Comparison of ENCODE assay signal across 26 mouse cellular contexts in the genomic region with DNA sequence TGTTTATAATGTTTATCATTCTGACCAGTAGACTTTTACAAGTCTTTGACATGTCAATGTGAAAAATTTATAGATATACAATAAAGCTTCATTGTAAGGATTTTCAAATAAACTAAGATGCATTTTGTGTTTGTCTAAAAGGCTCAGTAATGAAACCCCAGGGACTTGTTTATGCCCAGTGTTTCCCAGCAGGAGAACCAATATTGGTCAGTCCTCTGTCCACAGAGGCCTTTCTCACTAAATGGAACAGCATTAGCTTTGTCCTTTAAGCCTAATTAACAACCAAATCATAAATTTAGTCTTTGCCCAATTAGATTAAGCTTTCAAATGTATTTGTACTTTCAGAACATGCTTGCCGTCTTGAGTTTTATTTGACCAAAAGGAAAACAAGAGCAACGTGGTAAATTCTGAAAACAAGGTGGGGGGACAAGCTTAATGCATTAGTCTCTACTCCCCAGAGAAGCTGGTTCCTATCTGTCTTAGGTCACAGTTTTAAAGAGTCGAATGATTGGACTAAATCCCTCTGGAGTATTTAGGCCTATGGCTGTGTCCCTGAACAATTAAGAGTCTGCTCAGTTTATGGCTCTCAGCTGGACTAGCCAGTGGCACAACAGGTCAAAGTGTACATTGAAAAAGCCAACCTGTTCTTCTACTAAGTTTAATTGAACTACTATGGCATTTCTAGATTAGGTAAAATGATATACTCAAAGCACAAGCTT.
"Had no signal": no experiment of that assay in that cellular context is flagged by ENCODE, and none has a peak within 500 bp of the region (broad histone marks: within the 10 kb centered on the region; RNA-seq: fewer than 3 reads in every experiment).

No protein-coding gene starts in this region.

- H3K36me3 ChIP-seq: heart, embryonic 13.5 days; heart, embryonic 15.5 days; hindbrain, embryonic 13.5 days; hindbrain, embryonic 15.5 days; intestine, embryonic 15.5 days; limb, embryonic 13.5 days; limb, embryonic 15.5 days; liver, embryonic 12.5 days had no signal

- ATAC-seq: hindbrain, postnatal 0 days; inflammation-experienced regulatory T-cells, adult 6 months; intestine, embryonic 15.5 days; intestine, postnatal 0 days; liver, embryonic 12.5 days had no signal

- H3K4me1 ChIP-seq: heart, embryonic 13.5 days; heart, embryonic 15.5 days; hindbrain, embryonic 15.5 days; intestine, embryonic 15.5 days; limb, embryonic 15.5 days; liver, embryonic 12.5 days had no signal

- H3K9ac ChIP-seq: heart, embryonic 13.5 days; heart, embryonic 15.5 days; hindbrain, embryonic 13.5 days; hindbrain, embryonic 15.5 days; intestine, embryonic 15.5 days; limb, embryonic 13.5 days; limb, embryonic 15.5 days; liver, embryonic 12.5 days; liver, embryonic 14.5 days had no signal

- H3K27me3 ChIP-seq: heart, embryonic 13.5 days; heart, embryonic 15.5 days; hindbrain, embryonic 13.5 days; hindbrain, embryonic 15.5 days; intestine, embryonic 15.5 days; limb, embryonic 13.5 days; limb, embryonic 15.5 days; liver, embryonic 12.5 days had no signal

- H3K27ac ChIP-seq: gastrocnemius, adult 2 months; heart, adult 2 months; heart, embryonic 13.5 days; heart, embryonic 15.5 days; hindbrain, embryonic 13.5 days; hindbrain, embryonic 15.5 days; hindbrain, postnatal 0 days; intestine, embryonic 15.5 days; layer of hippocampus, adult 2 months; left cerebral cortex, adult 2 months; limb, embryonic 13.5 days; limb, embryonic 15.5 days; liver, embryonic 12.5 days; liver, embryonic 14.5 days had no signal

- H3K4me3 ChIP-seq: gastrocnemius, adult 2 months; heart, adult 2 months; heart, embryonic 13.5 days; heart, embryonic 15.5 days; hindbrain, embryonic 13.5 days; hindbrain, embryonic 15.5 days; intestine, embryonic 15.5 days; layer of hippocampus, adult 2 months; left cerebral cortex, adult 2 months; limb, embryonic 13.5 days; limb, embryonic 15.5 days; liver, embryonic 12.5 days had no signal

- DNase-seq: gastrocnemius, adult 2 months; gastrocnemius, postnatal 10 days; gastrocnemius, postnatal 25 days; heart, adult 2 months; heart, postnatal 14 days; heart, postnatal 36 days; kidney, adult 18-20 months; kidney, adult 8-10 months; kidney, postnatal 10 days; kidney, postnatal 25 days; kidney, postnatal 4 days had no signal

- H3K4me2 ChIP-seq: heart, embryonic 11.5 days; heart, embryonic 13.5 days; heart, embryonic 15.5 days; hindbrain, embryonic 13.5 days; hindbrain, embryonic 15.5 days; intestine, embryonic 15.5 days; limb, embryonic 13.5 days; limb, embryonic 15.5 days; liver, embryonic 12.5 days had no signal

- H3K9me3 ChIP-seq: heart, embryonic 13.5 days; heart, embryonic 15.5 days; hindbrain, embryonic 13.5 days; hindbrain, embryonic 15.5 days; intestine, embryonic 15.5 days; limb, embryonic 13.5 days; limb, embryonic 15.5 days; liver, embryonic 12.5 days had no signal
